Mouse (Mus musculus): ENCODE results near the gene Myo1b. TPM values are rescaled to one million over a fixed set of nuclear protein-coding genes. Genes with fewer than 3 reads are reported as not detected.
"Not testable (repeated sequence)": the region's sequence is repeated elsewhere in the genome, so short reads cannot be mapped to it uniquely, and the experiment has no call there.

Gene Myo1b
- polyA plus RNA-seq, 1 experiment from 2014 or later = 104 TPM

GRCm38 (mm10) chr1:51871234-51871633 lies 44.6 kb downstream of the Myo1b start:
- ATAC-seq (ENCODE audit: low FRiP score); DNase-seq (ENCODE audit: low spot score, missing footprints); H3K27ac ChIP-seq (ENCODE audit: low read depth, low read length); H3K9me3 ChIP-seq (ENCODE audit: control insufficient read depth, low read length); H3K4me1 ChIP-seq (ENCODE audit: control insufficient read depth, insufficient read depth, low read length); H3K9ac ChIP-seq (ENCODE audit: low read length); H3K4me3 ChIP-seq (ENCODE audit: low read depth, low read length); H3K27me3 ChIP-seq (ENCODE audit: control insufficient read depth, insufficient read depth, low read length); H3K4me2 ChIP-seq; H3K36me3 ChIP-seq (ENCODE audit: control insufficient read depth, insufficient read depth, low read length): not testable (repeated sequence)
- 80% methylated on average over 2 of the region's 2 CpGs for WGBS

- Histone ChIP-seq H3K4me1 (ENCODE audit: control insufficient read depth, insufficient read depth, low read length) (no peaks in the 10 kb centered on the region), H3K9me3 (ENCODE audit: control insufficient read depth, low read length) (no peaks in the 10 kb centered on the region), H3K27me3 (ENCODE audit: control insufficient read depth, insufficient read depth, low read length) (no peaks in the 10 kb centered on the region), H3K27ac (ENCODE audit: low read depth, low read length) (no peak overlapping the region), H3K36me3 (ENCODE audit: control insufficient read depth, insufficient read depth, low read length) (no peaks in the 10 kb centered on the region; the same call in 1 of the 2 replicates), H3K4me2 (no peak overlapping the region), H3K4me3 (ENCODE audit: low read depth, low read length) (no peak overlapping the region), H3K9ac (ENCODE audit: low read length) (no peak overlapping the region)
- no peak for DNase-seq (ENCODE audit: low spot score, missing footprints)
- ATAC-seq (ENCODE audit: low FRiP score) = no peak
- WGBS = 89% methylated on average over 8 of the region's 8 CpGs
Measured at GRCm38 (mm10) chr1:51862828-51863421, 52.9 kb downstream of the Myo1b start.

- WGBS = 96% methylated on average over 10 of the region's 10 CpGs
- H3K9me3 ChIP-seq (ENCODE audit: control insufficient read depth, low read length) = no peaks in the 10 kb centered on the region
- no peak overlapping the region for H3K4me3 ChIP-seq (ENCODE audit: low read depth, low read length)
- DNase-seq (ENCODE audit: low spot score, missing footprints) (no peak), ATAC-seq (ENCODE audit: low FRiP score) (no peak)
- H3K4me1 ChIP-seq (ENCODE audit: control insufficient read depth, insufficient read depth, low read length) = no peaks in the 10 kb centered on the region
- no peak overlapping the region for H3K27ac ChIP-seq (ENCODE audit: low read depth, low read length)
- H3K4me2 ChIP-seq = no peak overlapping the region
- no peaks in the 10 kb centered on the region; the same call in 1 of the 2 replicates for H3K36me3 ChIP-seq (ENCODE audit: control insufficient read depth, insufficient read depth, low read length)
- H3K27me3 ChIP-seq (ENCODE audit: control insufficient read depth, insufficient read depth, low read length) = no peaks in the 10 kb centered on the region
- H3K9ac ChIP-seq (ENCODE audit: low read length) = no peak overlapping the region
Measured at GRCm38 (mm10) chr1:51860837-51861236, 55.0 kb downstream of the Myo1b start.

GRCm38 (mm10) chr1:51856946-51857345 lies 58.9 kb downstream of the Myo1b start:
- H3K4me1 ChIP-seq (ENCODE audit: control insufficient read depth, insufficient read depth, low read length) = no peaks in the 10 kb centered on the region
- no peak overlapping the region for H3K4me2 ChIP-seq
- H3K27me3 ChIP-seq (ENCODE audit: control insufficient read depth, insufficient read depth, low read length) = no peaks in the 10 kb centered on the region
- H3K27ac ChIP-seq (ENCODE audit: low read depth, low read length) = no peak overlapping the region
- H3K9me3 ChIP-seq (ENCODE audit: control insufficient read depth, low read length) = no peaks in the 10 kb centered on the region
- no peak overlapping the region for H3K9ac ChIP-seq (ENCODE audit: low read length)
- H3K36me3 ChIP-seq (ENCODE audit: control insufficient read depth, insufficient read depth, low read length) = no peaks in the 10 kb centered on the region
- WGBS = 86% methylated on average over 4 of the region's 4 CpGs
- H3K4me3 ChIP-seq (ENCODE audit: low read depth, low read length) = no peak overlapping the region
- ATAC-seq (ENCODE audit: low FRiP score) (no peak), DNase-seq (ENCODE audit: low spot score, missing footprints) (no peak)

- WGBS = 89% methylated on average over 11 of the region's 11 CpGs
- no peaks in the 10 kb centered on the region for H3K36me3 ChIP-seq (ENCODE audit: control insufficient read depth, insufficient read depth, low read length)
- no peak for DNase-seq (ENCODE audit: low spot score, missing footprints)
- no peak overlapping the region for H3K9ac ChIP-seq (ENCODE audit: low read length)
- ATAC-seq (ENCODE audit: low FRiP score) = no peak
- H3K27me3 ChIP-seq (ENCODE audit: control insufficient read depth, insufficient read depth, low read length) = no peaks in the 10 kb centered on the region
- H3K27ac ChIP-seq (ENCODE audit: low read depth, low read length) = no peak overlapping the region
- H3K4me1 ChIP-seq (ENCODE audit: control insufficient read depth, insufficient read depth, low read length) = no peaks in the 10 kb centered on the region
- H3K4me3 ChIP-seq (ENCODE audit: low read depth, low read length) = no peak overlapping the region
- no peak overlapping the region for H3K4me2 ChIP-seq
- no peaks in the 10 kb centered on the region for H3K9me3 ChIP-seq (ENCODE audit: control insufficient read depth, low read length)
Measured at GRCm38 (mm10) chr1:51856245-51856915, 59.5 kb downstream of the Myo1b start.

- no peaks in the 10 kb centered on the region for H3K36me3 ChIP-seq (ENCODE audit: control insufficient read depth, insufficient read depth, low read length)
- no peaks in the 10 kb centered on the region for H3K4me1 ChIP-seq (ENCODE audit: control insufficient read depth, insufficient read depth, low read length)
- ATAC-seq (ENCODE audit: low FRiP score) (no peak), DNase-seq (ENCODE audit: low spot score, missing footprints) (no peak)
- no peak overlapping the region for H3K4me3 ChIP-seq (ENCODE audit: low read depth, low read length)
- H3K27me3 ChIP-seq (ENCODE audit: control insufficient read depth, insufficient read depth, low read length) = no peaks in the 10 kb centered on the region
- 68% methylated on average over 10 of the region's 10 CpGs for WGBS
- no peak overlapping the region for H3K27ac ChIP-seq (ENCODE audit: low read depth, low read length)
- no peaks in the 10 kb centered on the region for H3K9me3 ChIP-seq (ENCODE audit: control insufficient read depth, low read length)
- H3K4me2 ChIP-seq = no peak overlapping the region
- no peak overlapping the region for H3K9ac ChIP-seq (ENCODE audit: low read length)
Measured at GRCm38 (mm10) chr1:51855541-51856244, 60.2 kb downstream of the Myo1b start.

GRCm38 (mm10) chr1:51852314-51852713 lies 63.6 kb downstream of the Myo1b start:
- Histone ChIP-seq H3K4me1 (ENCODE audit: control insufficient read depth, insufficient read depth, low read length) (no peaks in the 10 kb centered on the region), H3K9ac (ENCODE audit: low read length) (no peak overlapping the region), H3K4me2 (no peak overlapping the region), H3K27me3 (ENCODE audit: control insufficient read depth, insufficient read depth, low read length) (no peaks in the 10 kb centered on the region), H3K36me3 (ENCODE audit: control insufficient read depth, insufficient read depth, low read length) (no peaks in the 10 kb centered on the region), H3K27ac (ENCODE audit: low read depth, low read length) (no peak overlapping the region), H3K4me3 (ENCODE audit: low read depth, low read length) (no peak overlapping the region), H3K9me3 (ENCODE audit: control insufficient read depth, low read length) (no peaks in the 10 kb centered on the region)
- 81% methylated on average over 5 of the region's 5 CpGs for WGBS
- DNase-seq (ENCODE audit: low spot score, missing footprints) = no peak
- ATAC-seq (ENCODE audit: low FRiP score) = no peak

- no peaks in the 10 kb centered on the region for H3K27me3 ChIP-seq (ENCODE audit: control insufficient read depth, insufficient read depth, low read length)
- WGBS = 84% methylated on average over 8 of the region's 8 CpGs
- no peaks in the 10 kb centered on the region for H3K36me3 ChIP-seq (ENCODE audit: control insufficient read depth, insufficient read depth, low read length)
- no peaks in the 10 kb centered on the region for H3K4me1 ChIP-seq (ENCODE audit: control insufficient read depth, insufficient read depth, low read length)
- no peak overlapping the region for H3K27ac ChIP-seq (ENCODE audit: low read depth, low read length)
- H3K4me2 ChIP-seq = no peak overlapping the region
- no peak overlapping the region for H3K4me3 ChIP-seq (ENCODE audit: low read depth, low read length)
- no peak for ATAC-seq (ENCODE audit: low FRiP score)
- H3K9me3 ChIP-seq (ENCODE audit: control insufficient read depth, low read length) = no peaks in the 10 kb centered on the region
- DNase-seq (ENCODE audit: low spot score, missing footprints) = no peak
- no peak overlapping the region for H3K9ac ChIP-seq (ENCODE audit: low read length)
Measured at GRCm38 (mm10) chr1:51849570-51850211, 66.2 kb downstream of the Myo1b start.
